Mouse (Mus musculus): ENCODE data around the gene Arhgap19.
"Not testable (repeated sequence)": the region's sequence is repeated elsewhere in the genome, so short reads cannot be mapped to it uniquely, and the experiment has no call there.

Gene Arhgap19

DNA sequence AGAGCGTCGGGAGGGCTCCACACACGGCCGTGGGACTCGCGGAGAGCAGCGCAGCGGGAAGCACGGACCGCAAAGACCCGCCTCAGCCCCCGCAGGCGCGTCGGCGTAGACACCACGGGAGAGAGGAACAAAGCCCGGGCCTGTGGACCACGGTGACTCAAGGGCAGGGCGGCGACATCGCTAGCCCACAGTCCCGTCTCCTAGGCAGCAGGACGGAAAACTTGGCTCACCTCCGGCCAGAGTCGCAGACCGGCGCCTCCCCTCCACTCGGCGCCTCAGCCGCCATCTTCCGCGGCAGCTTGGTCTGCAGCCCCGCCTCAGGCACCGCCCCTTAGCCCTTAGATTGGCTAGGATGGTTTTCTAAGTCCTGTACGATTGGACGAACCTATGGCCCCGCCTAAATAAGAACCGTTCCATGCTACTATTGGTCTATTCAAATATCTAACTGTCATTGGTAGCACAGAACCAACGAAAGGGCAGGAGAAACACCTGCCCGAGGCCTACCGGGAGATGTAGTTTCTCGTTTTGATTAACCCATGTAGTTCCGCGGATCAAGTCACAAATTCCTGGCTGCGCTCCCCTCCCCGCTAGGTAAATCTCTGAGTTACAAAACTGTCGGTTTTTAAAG, at the start of gene Arhgap19:
Arhgap19 (minus strand) TSS at position 306 of the 628 bp plus-strand sequence.
- DNase-seq = peak; percentile 95

DNA sequence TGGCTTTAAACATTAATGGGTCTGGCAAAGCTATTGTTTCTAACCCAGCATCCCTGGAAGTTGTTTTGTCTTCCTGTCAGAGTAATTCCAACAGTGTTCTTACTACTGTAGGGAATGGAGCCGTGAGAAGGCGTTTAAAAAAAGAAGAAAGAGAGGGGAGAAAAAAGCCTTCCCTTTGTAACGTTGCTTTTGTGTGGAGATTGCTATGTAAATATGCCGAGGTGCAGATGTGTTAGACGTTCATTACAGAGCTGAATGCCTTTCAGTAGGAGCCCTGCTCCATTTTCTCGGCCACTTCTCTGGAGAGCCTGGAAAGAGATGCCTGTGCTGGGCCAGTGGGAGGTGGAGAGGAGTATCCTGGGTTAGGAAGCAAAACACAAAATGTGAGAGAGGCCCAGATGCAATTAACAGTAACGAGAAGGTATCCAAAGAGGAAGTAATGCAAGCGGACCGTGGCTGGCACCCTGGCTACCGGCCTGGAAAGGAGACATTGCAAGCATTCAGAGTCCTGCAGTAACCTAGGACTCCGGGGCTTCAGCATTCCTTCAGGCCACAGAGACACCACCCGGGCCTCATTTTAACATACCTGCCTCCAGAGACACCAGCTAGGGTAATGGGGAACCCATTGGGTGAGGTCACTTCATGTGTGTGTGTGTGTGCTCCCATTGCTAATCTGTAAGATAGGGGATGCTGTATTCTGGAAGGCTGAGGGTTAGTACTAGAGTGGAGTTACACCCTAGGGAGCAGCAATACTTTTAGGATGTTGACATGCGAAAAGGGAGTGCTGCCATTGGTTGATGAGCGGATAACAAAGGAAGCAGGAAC, 49.1 kb upstream of the Arhgap19 start:
- no peak for DNase-seq

DNA sequence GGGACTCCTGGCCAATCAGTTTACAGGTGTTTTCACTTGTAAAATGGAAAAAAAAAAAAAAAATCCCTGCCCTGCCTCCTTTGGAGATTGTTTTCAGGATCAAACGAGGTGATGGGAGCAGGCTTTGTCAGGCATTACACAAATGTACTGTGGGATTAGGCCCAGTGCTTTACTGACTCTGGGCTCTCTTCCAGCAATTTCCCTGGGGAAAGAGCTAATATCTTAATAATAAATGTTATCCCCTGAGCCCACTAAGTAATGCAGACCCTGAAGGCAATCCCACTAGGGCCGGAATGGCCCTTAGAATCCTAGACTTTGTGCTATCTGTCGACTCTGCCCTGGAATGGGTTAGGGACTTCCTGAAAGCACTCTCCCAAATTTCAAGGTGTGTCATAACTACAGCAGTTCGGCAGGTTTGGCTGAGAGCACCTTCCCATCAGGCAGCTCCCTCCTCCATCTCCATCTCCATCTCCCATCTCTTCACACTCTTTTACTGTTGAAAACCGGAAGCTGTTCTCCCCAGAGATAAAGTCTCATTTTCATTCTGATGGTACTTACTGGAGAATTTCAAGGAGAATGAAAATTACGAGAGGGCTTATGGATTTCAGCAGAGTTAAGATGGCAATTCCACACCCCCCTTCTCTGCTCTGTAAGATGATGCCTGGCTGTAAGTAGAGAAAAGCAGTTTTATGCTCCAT, 48.3 kb upstream of the Arhgap19 start:
- DNase-seq = no peak

DNA sequence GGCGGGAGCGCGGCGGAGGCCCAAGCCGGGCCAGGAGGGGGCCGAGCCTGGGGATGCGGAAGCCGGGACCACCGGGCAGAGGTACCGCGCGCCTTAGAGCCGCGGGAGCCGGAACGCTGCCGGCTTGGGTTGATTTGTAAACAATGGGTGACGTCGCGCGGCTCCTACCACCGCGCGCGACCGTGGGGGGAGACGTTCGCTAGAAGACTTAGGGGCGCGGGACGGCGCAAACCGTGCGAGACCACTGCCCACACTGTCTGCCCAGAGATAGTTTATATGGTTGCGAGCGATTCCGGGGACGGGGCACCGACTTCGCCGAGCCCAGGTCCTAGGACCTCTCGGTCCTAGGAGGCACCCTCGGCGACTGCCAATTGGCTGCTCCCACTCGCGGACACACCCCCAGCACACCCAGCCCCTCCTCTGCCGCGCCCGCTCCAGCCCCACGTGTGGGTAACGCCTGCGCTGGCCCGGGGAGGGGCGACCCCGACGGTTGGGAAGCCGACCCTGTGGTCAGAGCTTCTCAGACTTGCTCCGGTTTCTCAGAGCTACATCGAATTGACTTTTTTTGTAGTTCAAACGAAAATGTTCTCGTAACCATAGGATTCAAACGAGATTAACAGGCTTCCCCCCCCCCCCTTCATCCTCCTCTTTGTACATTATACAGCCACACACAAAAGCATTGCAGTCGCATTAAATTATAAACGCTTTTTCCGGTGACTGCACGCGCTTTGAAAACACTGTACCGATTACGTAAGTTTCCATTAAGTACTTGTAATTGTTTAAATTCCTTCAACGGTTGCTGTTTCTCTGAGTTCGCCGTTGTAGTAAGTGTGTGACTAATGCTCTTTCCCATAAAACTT, 46.4 kb upstream of the Arhgap19 start, which contains the start of gene Frat2:
Frat2 (minus strand) TSS at position 141 of the 860 bp plus-strand sequence.
- peak; percentile 83 for DNase-seq

DNA sequence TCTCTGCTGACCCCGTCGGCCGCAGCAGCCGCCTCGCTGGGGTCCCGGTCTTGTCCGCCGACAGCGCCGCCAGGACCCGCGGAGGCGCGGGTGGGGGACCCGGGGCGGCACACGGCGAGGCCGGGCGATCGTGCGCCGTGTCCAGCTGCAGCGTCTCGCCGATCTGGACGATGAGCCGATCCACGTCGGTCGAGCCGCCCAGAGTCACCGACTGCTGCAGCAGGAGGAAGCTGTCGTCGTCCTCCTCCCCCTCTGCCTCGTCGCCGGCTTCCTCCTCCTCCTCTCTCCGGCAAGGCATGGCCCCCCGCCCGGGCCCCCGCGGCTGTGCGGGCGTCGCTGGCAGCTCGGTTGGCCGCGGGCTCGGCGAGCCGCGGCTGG, 45.8 kb upstream of the Arhgap19 start:
- not testable (repeated sequence) for DNase-seq

DNA sequence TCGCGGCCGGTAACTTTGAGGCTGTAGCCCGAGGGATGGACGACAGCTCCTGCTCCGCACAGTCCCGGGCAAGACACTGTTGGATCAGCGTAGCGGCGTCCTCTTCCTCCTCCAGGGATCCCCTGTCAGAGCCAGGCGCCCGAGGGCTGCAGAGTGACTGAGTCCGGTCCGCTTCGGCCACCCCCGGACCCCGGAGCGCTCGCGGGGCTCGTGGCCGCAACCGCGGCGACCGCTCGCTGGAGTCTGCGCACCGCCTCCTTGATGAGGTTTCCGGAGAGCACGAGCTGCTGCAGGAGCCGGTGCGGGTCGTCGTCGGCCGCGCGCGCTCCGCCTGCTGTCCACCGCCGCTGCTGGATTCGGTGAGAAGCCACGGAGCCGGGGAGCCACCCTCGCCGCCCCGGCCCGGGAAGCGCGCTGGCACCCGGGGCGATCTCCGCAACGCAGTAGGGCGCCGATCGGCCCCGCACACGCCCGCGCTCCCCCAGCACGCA, 45.3 kb upstream of the Arhgap19 start:
- peak; percentile 18 for DNase-seq

DNA sequence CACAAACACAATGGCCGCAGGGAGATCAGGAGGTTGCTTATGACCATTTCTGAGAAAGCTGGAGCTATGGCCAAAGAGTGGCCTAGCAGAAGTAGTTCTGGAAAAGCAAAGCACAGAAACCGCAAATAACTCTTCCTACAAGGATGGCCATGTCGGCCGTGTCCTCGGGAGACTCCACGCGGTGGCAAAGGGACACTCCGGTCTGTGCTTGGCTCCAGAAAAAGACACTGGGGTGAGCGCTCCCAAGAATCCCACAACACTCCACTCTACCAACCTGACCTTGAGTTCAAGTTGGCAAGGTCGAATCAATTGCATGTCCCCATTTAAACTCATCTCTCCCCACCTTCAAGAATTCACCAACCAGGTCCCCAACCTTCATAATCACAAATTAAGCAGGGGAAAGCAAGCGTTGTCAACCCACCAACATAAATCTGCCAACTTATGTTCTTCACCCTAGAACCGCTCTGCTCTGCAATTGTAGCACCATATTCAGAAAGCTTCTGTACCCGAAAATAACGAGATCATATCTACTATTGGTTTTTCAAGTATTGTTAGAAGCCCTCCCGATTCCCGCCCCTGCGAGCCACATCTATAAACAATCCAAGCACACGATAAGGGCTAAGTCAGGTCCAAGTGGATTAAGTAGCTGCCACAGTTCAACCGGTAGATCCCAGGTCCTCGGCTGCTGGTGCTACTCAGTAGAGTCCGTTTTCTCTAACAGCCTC, 44.7 kb upstream of the Arhgap19 start:
- no peak for DNase-seq

DNA sequence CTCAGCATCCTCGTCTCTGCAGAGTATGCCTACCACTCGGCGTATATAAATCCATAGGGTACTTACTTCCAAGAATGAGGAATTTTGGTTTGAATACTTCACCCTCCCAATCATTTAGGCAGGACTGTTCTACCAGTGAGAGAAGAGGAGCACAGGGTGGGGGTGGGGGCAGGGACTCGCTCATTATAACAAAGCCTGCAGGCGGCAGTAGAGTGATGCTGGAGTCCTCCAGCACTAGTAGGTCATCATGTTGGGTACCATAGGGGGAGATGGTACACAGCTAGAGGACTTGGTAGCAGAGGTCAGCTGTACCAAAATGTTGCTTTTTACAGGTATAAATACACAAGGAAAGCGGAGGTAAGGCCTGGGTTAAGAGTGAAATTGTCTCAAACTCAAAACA, 42.5 kb upstream of the Arhgap19 start:
- DNase-seq = no peak

DNA sequence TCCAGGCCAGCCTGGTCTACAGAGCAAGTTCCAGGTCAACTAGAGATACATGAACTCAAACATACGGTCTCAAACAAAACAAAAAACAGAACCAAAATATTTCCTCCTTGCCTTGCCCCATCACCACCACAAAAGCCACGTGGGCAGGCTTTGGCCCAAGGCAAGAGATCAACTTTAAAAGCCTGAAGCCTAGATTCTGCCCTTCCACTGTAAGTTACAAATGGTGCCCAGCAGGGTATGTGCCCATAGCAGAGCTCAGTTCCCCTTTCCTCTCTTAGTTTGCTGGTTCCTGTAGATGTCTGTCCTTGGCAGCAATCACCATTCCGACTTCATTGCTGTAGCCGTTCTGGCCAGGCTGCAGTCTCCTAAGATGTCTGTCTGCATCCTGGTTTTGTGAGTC, 40.9 kb upstream of the Arhgap19 start:
- no peak for DNase-seq

DNA sequence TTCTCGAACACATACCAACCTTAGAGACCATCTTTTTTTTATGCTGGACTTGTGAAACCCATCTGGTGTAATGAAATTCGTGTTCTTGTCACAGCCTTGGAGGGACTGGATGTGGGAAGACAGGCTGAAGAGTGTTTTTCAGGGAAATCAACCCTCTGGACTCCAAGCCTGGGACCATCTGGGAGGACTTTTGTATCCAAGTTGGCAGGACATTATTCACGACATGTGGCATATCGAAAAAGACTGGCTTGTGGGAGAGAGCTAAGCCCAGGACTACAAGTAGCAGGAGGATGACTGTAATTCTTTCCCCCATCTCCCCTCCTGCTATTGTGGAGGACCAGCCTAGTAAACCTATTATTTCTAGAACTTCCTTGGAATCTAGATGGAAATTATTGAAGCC, 40.3 kb upstream of the Arhgap19 start:
- DNase-seq = no peak

DNA sequence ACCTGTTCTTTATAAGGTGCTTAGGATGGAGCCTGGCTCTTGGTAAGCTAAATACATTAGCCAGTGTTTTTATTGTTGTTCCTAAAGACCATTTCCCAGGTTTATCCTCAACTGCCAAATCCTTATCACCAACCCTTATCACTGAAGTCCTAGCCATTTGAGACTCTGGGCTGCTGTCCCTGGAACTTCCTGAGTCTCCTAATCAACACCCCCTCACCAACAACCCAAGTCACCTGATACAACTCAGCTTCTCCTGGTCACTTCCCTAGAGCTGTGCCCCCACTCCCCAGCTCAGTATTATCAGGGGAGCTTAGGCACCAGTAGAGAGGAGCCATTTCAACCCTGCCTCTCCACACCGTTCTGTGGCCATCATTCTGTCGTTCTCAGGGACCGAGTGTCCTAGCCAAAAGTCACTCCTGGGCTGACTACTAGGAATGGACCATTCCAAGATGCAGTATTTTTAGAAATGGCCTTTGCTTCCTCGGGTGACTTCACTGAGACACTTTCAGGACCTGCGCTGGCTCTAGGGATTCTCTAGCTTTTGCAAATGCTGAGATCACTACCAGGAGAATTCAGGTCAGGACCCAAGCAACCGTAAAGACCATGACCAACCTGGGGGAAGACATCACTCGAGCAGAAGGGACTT, 39.4 kb upstream of the Arhgap19 start:
- DNase-seq = no peak

DNA sequence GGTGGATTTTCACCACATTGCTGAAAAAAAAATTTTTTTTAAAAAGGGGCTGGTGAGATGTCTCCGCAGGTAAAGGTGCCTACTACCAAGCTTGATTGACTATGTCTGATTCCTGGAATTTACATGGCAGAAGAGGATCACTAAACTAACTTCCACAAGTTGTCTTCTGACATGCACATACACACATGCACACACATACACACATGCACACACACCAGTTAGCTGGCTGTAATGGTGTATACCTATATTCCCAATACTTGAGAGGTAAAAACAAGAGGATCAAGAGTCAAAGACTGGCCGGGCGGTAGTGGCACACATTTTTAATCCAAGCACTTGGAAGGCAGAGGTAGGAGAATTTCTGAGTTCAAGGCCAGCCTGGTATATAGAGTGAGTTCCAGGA, 37.8 kb upstream of the Arhgap19 start:
- no peak for DNase-seq

DNA sequence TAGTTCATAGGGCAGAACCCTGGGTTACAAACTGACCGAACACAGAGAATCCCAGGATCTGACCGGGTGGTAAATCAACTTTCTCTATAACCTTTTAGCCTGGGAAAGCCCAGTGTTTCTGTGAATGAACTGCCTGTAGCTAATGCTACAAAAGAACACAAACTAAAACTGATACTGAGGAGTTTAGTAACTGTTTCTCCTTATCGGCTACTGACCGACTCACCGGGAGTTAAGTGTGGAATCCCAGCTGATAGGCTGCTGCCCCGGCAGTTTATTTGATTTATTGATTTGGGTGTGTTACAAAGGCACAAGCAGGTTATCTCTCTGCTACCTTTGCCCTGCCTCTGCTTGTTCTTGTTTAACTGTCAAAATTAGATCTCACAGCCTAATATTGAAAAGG, 37.0 kb upstream of the Arhgap19 start:
- DNase-seq = no peak

DNA sequence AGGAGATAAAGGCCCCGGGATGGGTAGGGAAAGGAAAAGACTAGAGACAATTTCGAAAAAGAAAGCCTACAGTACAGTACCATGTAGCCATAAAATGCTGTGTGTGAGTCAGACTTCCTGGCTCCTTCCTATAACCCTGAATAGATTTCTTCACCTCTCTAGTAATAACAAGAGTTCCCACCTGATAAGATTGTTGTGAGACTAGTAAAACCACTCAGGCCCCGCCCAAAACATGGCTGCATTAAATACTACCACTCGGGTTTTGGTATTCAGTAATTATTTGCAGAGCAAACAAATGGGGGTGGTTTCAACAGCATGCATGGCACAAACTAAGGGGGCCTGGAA, 36.0 kb upstream of the Arhgap19 start:
- no peak for DNase-seq

DNA sequence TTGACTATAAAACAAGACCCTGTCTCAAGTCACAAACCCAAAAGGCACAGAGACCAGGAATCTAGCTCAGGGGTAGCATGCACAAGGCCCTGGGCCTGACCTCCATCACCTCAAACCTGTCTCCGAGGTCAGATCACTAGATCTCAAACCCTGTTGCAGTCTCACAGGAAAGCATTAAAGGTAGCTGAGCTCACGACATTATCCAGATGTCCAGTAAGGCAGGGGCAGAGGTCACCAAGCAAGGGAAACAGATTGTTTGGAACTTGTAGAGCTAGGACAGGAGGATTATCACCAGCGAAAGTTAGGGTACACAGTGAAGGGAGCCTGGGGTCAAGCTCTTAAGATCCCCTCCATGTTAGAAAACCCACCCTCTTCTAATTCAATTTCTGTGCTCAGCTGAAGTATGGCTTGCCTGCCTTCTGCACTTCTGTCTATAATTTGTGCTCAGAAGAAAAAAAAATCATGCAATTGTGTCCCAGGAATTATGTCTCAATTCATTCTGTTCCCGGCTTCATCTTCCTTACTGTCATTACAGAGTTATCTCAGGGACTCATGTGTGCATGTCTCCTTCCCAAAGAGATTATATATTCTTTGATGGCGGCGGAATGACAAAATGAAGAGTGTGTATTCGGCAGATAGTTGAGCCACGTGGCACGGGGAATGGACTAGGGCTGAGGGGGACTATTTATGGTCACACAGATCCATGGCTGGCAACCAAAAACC, 35.5 kb upstream of the Arhgap19 start:
- DNase-seq = no peak

DNA sequence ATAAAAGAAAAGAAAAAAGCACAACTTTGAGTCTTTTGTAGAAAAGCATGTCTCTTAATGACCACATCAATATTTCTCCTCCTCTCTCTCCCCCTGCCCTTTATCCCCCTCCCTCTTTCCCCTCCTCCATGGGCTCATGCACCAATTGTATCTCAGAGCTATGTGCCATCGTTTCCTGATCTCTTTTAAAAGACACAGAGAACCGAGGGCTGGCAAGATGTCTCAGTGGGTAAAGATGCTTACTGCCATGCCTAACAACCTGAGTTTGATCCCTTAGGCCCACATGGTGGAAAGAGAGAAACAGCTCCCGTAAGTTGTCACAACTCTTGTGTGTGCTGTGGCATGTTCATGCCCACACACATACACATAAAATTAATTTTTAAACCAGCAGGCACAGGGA, 34.9 kb upstream of the Arhgap19 start:
- no peak for DNase-seq

DNA sequence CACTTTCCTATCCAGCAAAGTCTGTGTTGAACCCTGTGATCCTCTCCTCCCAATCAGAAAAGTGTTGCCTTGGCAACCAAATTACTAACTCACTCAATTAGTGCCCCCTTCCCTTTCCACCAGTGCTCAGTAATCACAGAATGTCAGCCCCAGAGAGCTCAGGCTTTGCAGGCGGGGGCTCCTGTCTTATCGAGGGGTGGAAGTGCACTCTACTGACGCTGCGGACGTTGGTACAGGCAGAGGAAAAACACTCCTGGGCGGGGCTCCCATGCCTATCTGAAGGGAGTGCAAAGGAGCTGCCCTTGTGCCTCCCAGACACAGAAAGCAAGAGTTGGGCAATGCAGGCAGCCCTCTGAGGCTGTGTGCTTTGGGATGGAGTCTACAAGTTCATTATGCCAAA, 34.0 kb upstream of the Arhgap19 start:
- no peak for DNase-seq

DNA sequence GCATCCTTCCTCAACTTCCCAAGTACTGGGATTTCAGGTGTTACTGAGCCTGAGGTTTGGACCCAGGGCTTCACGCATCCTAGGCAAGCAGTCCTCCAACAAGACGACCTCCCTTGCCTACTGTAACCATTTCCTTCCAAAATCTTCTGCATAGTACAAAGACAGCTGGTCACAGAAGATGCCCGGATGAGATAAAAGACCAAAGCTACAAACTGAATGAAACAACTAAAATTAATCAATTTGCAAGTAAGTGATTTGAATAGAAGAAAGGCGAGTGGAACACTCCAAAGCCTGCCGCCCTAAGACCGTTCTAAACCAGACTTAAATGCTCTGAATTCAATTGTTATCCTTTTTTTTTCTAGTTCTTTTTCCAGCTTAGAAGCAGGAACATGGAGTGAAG, 33.6 kb upstream of the Arhgap19 start:
- no peak for DNase-seq

DNA sequence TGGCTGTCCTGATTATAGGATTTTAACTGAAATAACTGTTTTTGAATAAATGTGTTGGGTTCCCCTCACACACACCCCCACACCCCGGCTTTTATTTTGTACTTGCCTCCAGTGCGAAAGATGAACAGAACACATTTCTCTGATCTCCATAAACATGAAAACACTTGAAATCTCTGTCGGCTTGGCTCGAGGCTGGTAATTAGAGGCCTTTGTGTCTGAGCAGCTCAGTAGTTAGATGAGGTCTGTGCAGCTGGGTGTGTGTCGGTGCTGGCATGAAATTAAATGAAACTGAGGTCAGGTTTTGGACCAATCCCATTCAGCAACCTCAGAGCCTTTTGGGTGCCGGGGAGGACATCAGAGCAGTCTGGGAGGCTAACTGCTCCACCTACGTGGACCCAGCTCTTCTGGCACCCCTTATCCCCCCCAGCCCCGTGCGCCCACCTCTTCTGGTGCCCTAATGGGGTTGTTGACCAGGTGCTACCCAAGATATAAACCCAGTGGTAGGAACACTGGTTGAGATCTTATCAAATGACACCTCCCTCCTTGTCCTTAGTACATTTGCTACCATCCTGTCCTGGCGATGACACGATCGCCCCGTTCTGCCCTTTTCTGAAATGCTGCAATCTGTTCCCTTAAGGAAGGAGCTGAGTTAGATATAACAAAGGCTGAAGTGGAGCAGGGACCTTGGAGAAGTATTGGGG, 30.8 kb upstream of the Arhgap19 start:
- DNase-seq = no peak

DNA sequence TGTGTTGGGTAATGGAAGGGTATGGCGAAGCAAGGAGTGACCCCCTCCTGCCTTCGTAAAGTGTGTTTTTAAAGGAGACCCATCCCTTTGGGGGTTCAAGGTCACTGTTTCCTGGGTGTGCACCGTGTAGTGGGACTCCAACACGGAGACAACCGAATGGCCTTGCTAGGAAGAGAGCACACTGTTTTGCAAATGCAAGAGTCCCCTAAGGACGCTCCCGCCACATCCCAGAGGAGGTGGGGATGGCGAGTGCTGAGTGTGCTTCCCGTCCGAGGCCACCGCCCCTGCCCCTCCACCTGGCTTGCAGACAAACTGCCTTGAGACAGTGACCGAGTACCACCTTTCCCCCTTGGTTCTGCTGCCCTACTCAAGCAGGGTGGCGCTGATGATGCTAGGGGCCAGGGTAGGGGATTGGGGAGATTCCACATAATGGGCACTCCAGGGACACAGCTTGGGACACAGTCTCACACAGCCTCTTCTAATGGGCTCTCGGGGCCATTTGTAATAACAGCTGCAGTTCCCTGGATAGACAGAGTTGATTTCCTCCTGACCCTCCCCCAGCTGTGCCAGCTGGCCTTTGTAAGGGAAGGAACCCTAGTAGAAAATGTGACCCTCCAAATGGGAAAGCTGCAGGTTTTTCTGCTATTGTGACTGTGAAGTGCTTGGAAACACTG, 30.0 kb upstream of the Arhgap19 start:
- no peak for DNase-seq

Measured in kidney, adult 11 months (tissue).